Mouse (Mus musculus): ENCODE measurements around the gene Mettl26. TPM values are rescaled to one million over a fixed set of nuclear protein-coding genes. Genes with fewer than 3 reads are reported as not detected.

The Mettl26 gene
- total and polyA plus RNA-seq, 3 experiments = 12.4 to 30.2 (median 13.9) TPM

GRCm38 (mm10) chr17:25895891-25896290 lies 21.0 kb downstream of the Mettl26 start:
- ATAC-seq (ENCODE audit: extremely low read depth, insufficient number of reproducible peaks, low FRiP score, poor library complexity, severe bottlenecking) (no peak), DNase-seq (ENCODE audit: low spot score) (no peak)
- H3K36me3 ChIP-seq (replicated peaks) = peaks cover 48% of the 10 kb centered on the region
- TF ChIP-seq POLR2AphosphoS5 (IDR thresholded peaks at IDR 0.05; ENCODE audit: insufficient replicate concordance, low read depth, low read length) (no peak), GATA1 (IDR thresholded peaks at IDR 0.05; ENCODE audit: borderline replicate concordance, low read length) (no peak), CTCF (IDR thresholded peaks at IDR 0.05; ENCODE audit: low read depth, low read length) (no peak), GATA2 (IDR thresholded peaks at IDR 0.05; ENCODE audit: borderline replicate concordance, low read depth, low read length) (no peak), TAL1 (conservative IDR thresholded peaks at IDR 0.05; ENCODE audit: low read depth, low read length) (no peak)
- no peak overlapping the region for H3K4me3 ChIP-seq (ENCODE audit: low read depth, low read length)
- peaks cover 2% of the 10 kb centered on the region; the same call in 1 of the 2 replicates for H3K9me3 ChIP-seq (replicated peaks)
- H3K4me1 ChIP-seq (ENCODE audit: insufficient read depth, low read depth, low read length) = peaks cover 13% of the 10 kb centered on the region
- H3K27me3 ChIP-seq (ENCODE audit: insufficient read depth, low read length) = no peaks in the 10 kb centered on the region

GRCm38 (mm10) chr17:25900193-25900592 lies 25.3 kb downstream of the Mettl26 start:
- no peaks in the 10 kb centered on the region for H3K27me3 ChIP-seq (ENCODE audit: insufficient read depth, low read length)
- no peak for ATAC-seq (ENCODE audit: extremely low read depth, insufficient number of reproducible peaks, low FRiP score, poor library complexity, severe bottlenecking)
- peaks cover 8% of the 10 kb centered on the region for H3K4me1 ChIP-seq (ENCODE audit: insufficient read depth, low read depth, low read length)
- no peak overlapping the region for H3K4me3 ChIP-seq (ENCODE audit: low read depth, low read length)
- peaks cover 48% of the 10 kb centered on the region for H3K36me3 ChIP-seq (replicated peaks)
- no peak for DNase-seq (ENCODE audit: low spot score)
- H3K9me3 ChIP-seq (replicated peaks) = peaks cover 2% of the 10 kb centered on the region; the same call in 1 of the 2 replicates
- TF ChIP-seq TAL1 (conservative IDR thresholded peaks at IDR 0.05; ENCODE audit: low read depth, low read length) = no peak
- no peak for TF ChIP-seq GATA1 (IDR thresholded peaks at IDR 0.05; ENCODE audit: borderline replicate concordance, low read length)
- no peak for TF ChIP-seq GATA2 (IDR thresholded peaks at IDR 0.05; ENCODE audit: borderline replicate concordance, low read depth, low read length)

GRCm38 (mm10) chr17:25903061-25903460 lies 28.2 kb downstream of the Mettl26 start:
- Histone ChIP-seq H3K4me3 (ENCODE audit: low read depth, low read length) (no peak overlapping the region), H3K9me3 (replicated peaks) (peaks cover 2% of the 10 kb centered on the region; the same call in 1 of the 2 replicates), H3K36me3 (replicated peaks) (peaks cover 57% of the 10 kb centered on the region), H3K4me1 (ENCODE audit: insufficient read depth, low read depth, low read length) (no peaks in the 10 kb centered on the region), H3K27me3 (ENCODE audit: insufficient read depth, low read length) (no peaks in the 10 kb centered on the region)
- DNase-seq (ENCODE audit: low spot score) (no peak), ATAC-seq (ENCODE audit: extremely low read depth, insufficient number of reproducible peaks, low FRiP score, poor library complexity, severe bottlenecking) (no peak)
- TF ChIP-seq CTCF (IDR thresholded peaks at IDR 0.05; ENCODE audit: low read depth, low read length) (no peak), TAL1 (conservative IDR thresholded peaks at IDR 0.05; ENCODE audit: low read depth, low read length) (no peak), GATA1 (IDR thresholded peaks at IDR 0.05; ENCODE audit: borderline replicate concordance, low read length) (no peak), POLR2AphosphoS5 (IDR thresholded peaks at IDR 0.05; ENCODE audit: insufficient replicate concordance, low read depth, low read length) (no peak), GATA2 (IDR thresholded peaks at IDR 0.05; ENCODE audit: borderline replicate concordance, low read depth, low read length) (no peak)

GRCm38 (mm10) chr17:25907640-25908039 lies 32.8 kb downstream of the Mettl26 start:
- no peak for ATAC-seq (ENCODE audit: extremely low read depth, insufficient number of reproducible peaks, low FRiP score, poor library complexity, severe bottlenecking)
- H3K27me3 ChIP-seq (ENCODE audit: insufficient read depth, low read length) = no peaks in the 10 kb centered on the region
- no peak overlapping the region for H3K4me3 ChIP-seq (ENCODE audit: low read depth, low read length)
- H3K9me3 ChIP-seq (replicated peaks) = no peaks in the 10 kb centered on the region
- H3K36me3 ChIP-seq (replicated peaks) = peaks cover 51% of the 10 kb centered on the region
- no peak for DNase-seq (ENCODE audit: low spot score)
- peaks cover 8% of the 10 kb centered on the region for H3K4me1 ChIP-seq (ENCODE audit: insufficient read depth, low read depth, low read length)
- TF ChIP-seq GATA1 (IDR thresholded peaks at IDR 0.05; ENCODE audit: borderline replicate concordance, low read length) = no peak
- TF ChIP-seq POLR2AphosphoS5 (IDR thresholded peaks at IDR 0.05; ENCODE audit: insufficient replicate concordance, low read depth, low read length) = no peak
- no peak for TF ChIP-seq TAL1 (conservative IDR thresholded peaks at IDR 0.05; ENCODE audit: low read depth, low read length)
- no peak for TF ChIP-seq GATA2 (IDR thresholded peaks at IDR 0.05; ENCODE audit: borderline replicate concordance, low read depth, low read length)
- no peak for TF ChIP-seq CTCF (IDR thresholded peaks at IDR 0.05; ENCODE audit: low read depth, low read length)

- ATAC-seq (ENCODE audit: extremely low read depth, insufficient number of reproducible peaks, low FRiP score, poor library complexity, severe bottlenecking) = no peak
- Histone ChIP-seq H3K4me3 (ENCODE audit: low read depth, low read length) (no peak overlapping the region), H3K4me1 (ENCODE audit: insufficient read depth, low read depth, low read length) (peaks cover 30% of the 10 kb centered on the region), H3K36me3 (replicated peaks) (peaks cover 68% of the 10 kb centered on the region), H3K9me3 (replicated peaks) (no peaks in the 10 kb centered on the region), H3K27me3 (ENCODE audit: insufficient read depth, low read length) (no peaks in the 10 kb centered on the region)
- TF ChIP-seq GATA2 (IDR thresholded peaks at IDR 0.05; ENCODE audit: borderline replicate concordance, low read depth, low read length) = no peak
- TF ChIP-seq POLR2AphosphoS5 (IDR thresholded peaks at IDR 0.05; ENCODE audit: insufficient replicate concordance, low read depth, low read length) = no peak
- no peak for TF ChIP-seq CTCF (IDR thresholded peaks at IDR 0.05; ENCODE audit: low read depth, low read length)
- no peak for TF ChIP-seq TAL1 (conservative IDR thresholded peaks at IDR 0.05; ENCODE audit: low read depth, low read length)
- no peak for DNase-seq (ENCODE audit: low spot score)
Measured at GRCm38 (mm10) chr17:25911816-25912215, 36.9 kb downstream of the Mettl26 start.

- Histone ChIP-seq H3K36me3 (replicated peaks) (peaks cover 70% of the 10 kb centered on the region), H3K27me3 (ENCODE audit: insufficient read depth, low read length) (no peaks in the 10 kb centered on the region), H3K4me3 (ENCODE audit: low read depth, low read length) (no peak overlapping the region), H3K4me1 (ENCODE audit: insufficient read depth, low read depth, low read length) (peaks cover 45% of the 10 kb centered on the region), H3K9me3 (replicated peaks) (no peaks in the 10 kb centered on the region)
- ATAC-seq (ENCODE audit: extremely low read depth, insufficient number of reproducible peaks, low FRiP score, poor library complexity, severe bottlenecking) (no peak), DNase-seq (ENCODE audit: low spot score) (no peak)
- TF ChIP-seq POLR2AphosphoS5 (IDR thresholded peaks at IDR 0.05; ENCODE audit: insufficient replicate concordance, low read depth, low read length) (no peak), CTCF (IDR thresholded peaks at IDR 0.05; ENCODE audit: low read depth, low read length) (no peak), TAL1 (conservative IDR thresholded peaks at IDR 0.05; ENCODE audit: low read depth, low read length) (no peak), GATA1 (IDR thresholded peaks at IDR 0.05; ENCODE audit: borderline replicate concordance, low read length) (no peak), GATA2 (IDR thresholded peaks at IDR 0.05; ENCODE audit: borderline replicate concordance, low read depth, low read length) (no peak)
Measured at GRCm38 (mm10) chr17:25913186-25913876, 38.5 kb downstream of the Mettl26 start.
